Mouse (Mus musculus) cerebellum, adult 2 months (tissue): ENCODE data around the gene Erc2. TPM values are rescaled to one million over a fixed set of nuclear protein-coding genes. Genes with fewer than 3 reads are reported as not detected.
"Not testable (repeated sequence)": the region's sequence is repeated elsewhere in the genome, so short reads cannot be mapped to it uniquely, and the experiment has no call there.

ENCODE experiments used
- DNase-seq, 2 experiments: peaks; one replicate each; pipeline ENCODE4 v3.0.0; 2021
- H3K27ac ChIP-seq: fragments of 200-500 bp; 2 replicates; pipeline ENCODE4 v1.5.1; 2012; ENCODE audit warnings: low read length, control low read depth, inconsistent platforms; ENCODE audit not compliant: insufficient read depth
- H3K27me3 ChIP-seq: fragments of 200-500 bp; 2 replicates; pipeline ENCODE4 v1.6.1; 2012; ENCODE audit warnings: inconsistent platforms, mild to moderate bottlenecking, low read length, moderate library complexity; ENCODE audit not compliant: control insufficient read depth, insufficient read depth
- H3K4me1 ChIP-seq: fragments of 200-500 bp; 2 replicates; pipeline ENCODE4 v1.6.1; 2011; ENCODE audit warnings: low read length; ENCODE audit not compliant: control insufficient read depth, insufficient read depth
- H3K4me3 ChIP-seq: fragments of 200-500 bp; replicated peaks from 2 replicates; pipeline ENCODE3; 2011; ENCODE audit warnings: mild to moderate bottlenecking, low read depth, low read length, control low read depth; ENCODE audit not compliant: insufficient read depth
- CTCF ChIP-seq: fragments of 200-500 bp; IDR thresholded peaks from 2 replicates; pipeline ENCODE4 v1.5.1; 2011; ENCODE audit warnings: low read depth, mild to moderate bottlenecking, control low read depth, low read length, moderate library complexity, borderline replicate concordance; ENCODE audit not compliant: insufficient read depth
- POLR2A ChIP-seq: fragments of 200-500 bp; IDR thresholded peaks from 2 replicates; pipeline ENCODE4 v1.6.1; 2011; ENCODE audit warnings: low read length, control low read depth, borderline replicate concordance; ENCODE audit not compliant: insufficient read depth
- WGBS: fragments of 180-500 bp; shearing (Covaris S2); methylation state at CpG from one replicate; pipeline ENCODE4 v1.1.7; 2018; 5-methylcytosine and 5-hydroxymethylcytosine counted together
- polyA plus RNA-seq: library from polyadenylated mRNA; depleted of rRNA; stranded (reverse); fragments of >200 nt; gene quantifications from 2 replicates; pipeline ENCODE4 v1.2.3, GENCODE M21; 2012

Erc2 gene
- polyA plus RNA-seq, 1 experiment = 15.1 TPM

DNA sequence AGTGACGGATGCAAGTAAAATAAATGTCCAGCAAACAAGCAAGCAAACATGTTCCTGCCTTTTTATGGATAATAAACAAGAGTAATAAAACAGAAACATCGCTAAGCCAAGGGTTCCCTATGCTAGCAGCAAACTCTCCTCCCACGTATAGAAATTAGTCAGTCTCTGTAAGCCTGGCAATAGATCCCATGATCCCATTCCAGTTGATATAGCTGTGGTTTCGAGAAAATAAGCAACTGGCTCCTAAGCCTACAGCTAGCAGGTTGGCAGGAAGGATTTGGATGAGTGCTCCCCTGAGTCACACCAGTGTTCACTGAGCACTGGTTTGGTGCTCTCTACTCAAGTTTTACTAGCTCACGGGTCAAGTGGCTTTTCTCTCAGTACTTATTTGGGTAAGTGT, 259.7 kb downstream of the Erc2 start:
- 96% methylated on average over 5 of the region's 5 CpGs for WGBS
- no peaks in the 10 kb centered on the region for H3K4me1 ChIP-seq
- H3K27me3 ChIP-seq = no peaks in the 10 kb centered on the region
- DNase-seq = no peak
- no peak overlapping the region for H3K27ac ChIP-seq
- TF ChIP-seq POLR2A = no peak
- TF ChIP-seq CTCF = no peak
- no peak overlapping the region for H3K4me3 ChIP-seq

DNA sequence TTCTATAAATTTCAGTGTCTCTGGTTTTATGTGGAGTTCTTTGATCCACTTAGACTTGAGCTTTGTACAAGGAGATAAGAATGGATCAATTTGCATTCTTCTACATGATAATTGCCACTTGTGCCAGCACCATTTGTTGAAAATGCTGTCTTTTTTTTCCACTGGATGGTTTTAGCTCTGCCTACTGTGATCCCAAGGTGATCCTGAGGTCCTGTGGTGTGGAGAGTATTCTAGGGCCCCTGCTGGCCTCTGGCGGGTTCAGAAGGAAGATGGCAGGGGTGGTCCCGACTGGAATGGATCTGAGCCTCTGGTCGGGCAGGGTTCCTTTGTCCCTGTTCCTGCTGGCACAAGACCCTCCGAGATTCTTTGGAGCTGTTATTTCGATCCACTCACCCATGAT, 264.1 kb downstream of the Erc2 start:
- DNase-seq, H3K4me3 ChIP-seq, H3K4me1 ChIP-seq, H3K27ac ChIP-seq, H3K27me3 ChIP-seq: not testable (repeated sequence)
- 50% methylated on average over 5 of the region's 5 CpGs for WGBS

DNA sequence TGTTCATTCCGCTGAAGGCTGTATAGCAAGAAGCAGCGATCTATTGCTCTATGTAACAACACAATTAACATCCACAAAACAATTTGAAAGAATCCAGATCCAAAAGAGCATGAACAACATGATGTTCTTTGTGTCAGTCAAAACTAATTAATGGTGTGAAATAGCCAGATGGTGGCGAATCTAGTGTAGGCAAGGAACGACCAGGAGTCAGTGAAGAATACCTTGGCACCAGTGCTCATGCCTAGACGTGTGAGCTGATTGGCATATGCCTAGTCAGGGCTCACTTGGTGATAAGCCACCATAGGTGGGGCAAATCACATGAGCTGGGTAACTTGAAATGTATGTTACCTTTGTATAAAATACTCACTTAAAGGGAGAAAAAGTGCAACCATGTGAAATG, 265.3 kb downstream of the Erc2 start:
- H3K27me3 ChIP-seq = no peaks in the 10 kb centered on the region
- DNase-seq = peak in 1 of 2 experiments; percentile 22
- no peaks in the 10 kb centered on the region for H3K4me1 ChIP-seq
- TF ChIP-seq CTCF = no peak
- TF ChIP-seq POLR2A = no peak
- H3K4me3 ChIP-seq = no peak overlapping the region
- WGBS = 43% methylated on average over 5 of the region's 5 CpGs
- H3K27ac ChIP-seq = no peak overlapping the region

DNA sequence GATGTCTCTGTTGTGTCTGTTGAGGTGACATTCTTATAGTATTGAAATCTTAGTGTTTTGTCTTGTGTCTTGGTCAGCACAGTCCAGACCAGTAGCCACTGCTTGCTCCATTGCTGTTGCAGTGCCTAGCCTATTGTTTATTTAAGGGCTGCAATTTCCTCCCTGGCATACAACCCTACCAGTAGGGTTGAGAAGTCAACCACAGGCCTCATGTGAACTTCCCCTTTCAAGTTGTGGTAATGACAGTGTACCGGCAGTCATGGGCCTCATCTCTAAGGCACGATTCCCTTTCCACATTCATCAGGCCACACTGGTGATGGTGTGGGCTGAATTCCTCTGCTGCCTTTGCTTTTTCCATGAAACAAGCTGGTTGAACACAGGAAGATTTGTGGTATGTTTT, 267.4 kb downstream of the Erc2 start:
- no peak for DNase-seq
- TF ChIP-seq POLR2A (no peak), CTCF (no peak)
- WGBS = 99% methylated on average over 2 of the region's 2 CpGs
- Histone ChIP-seq H3K4me1 (no peaks in the 10 kb centered on the region), H3K27me3 (no peaks in the 10 kb centered on the region), H3K4me3 (no peak overlapping the region), H3K27ac (no peak overlapping the region)

DNA sequence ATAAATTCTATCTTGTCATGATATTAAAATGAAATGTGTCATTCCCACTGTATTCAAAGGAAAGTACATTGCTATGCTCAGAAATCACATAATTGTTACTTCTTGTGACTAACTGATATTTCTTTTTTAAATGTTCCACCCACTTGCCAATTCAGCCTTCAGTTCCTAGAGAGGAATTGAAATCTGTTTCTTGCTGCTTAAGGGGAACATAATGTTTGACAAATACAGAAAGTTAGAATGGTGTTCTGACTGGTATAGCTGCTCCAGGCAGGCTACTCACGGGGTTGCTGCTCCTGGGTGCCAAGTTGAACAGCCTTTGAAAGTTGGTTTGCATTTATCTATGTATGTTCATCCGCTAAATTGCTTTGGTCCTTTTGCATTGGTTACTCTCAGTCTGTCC, 270.2 kb downstream of the Erc2 start:
- DNase-seq = no peak
- Histone ChIP-seq H3K27ac (no peak overlapping the region), H3K4me3 (no peak overlapping the region), H3K27me3 (no peaks in the 10 kb centered on the region), H3K4me1 (no peaks in the 10 kb centered on the region)
- WGBS = 94% methylated on average over 2 of the region's 2 CpGs
- no peak for TF ChIP-seq POLR2A
- no peak for TF ChIP-seq CTCF

DNA sequence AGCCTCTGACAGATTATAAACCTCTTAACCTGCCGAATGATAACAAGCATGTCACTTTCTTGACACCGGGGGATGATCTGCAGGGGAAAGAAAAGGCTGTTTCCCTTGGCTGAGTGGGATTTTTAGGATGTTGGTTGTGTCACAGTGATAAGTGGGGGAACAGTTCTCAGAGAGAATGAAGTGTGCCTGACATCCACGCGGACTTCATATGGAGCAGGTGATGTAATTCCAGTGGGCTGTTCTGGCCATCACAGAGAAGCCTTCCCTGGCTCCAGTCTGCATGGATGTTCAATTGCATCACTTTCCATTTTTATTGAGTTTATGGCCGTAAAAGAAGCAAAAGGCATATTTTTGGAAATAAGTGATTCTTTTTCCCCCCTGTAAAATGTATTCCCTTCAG, 279.5 kb downstream of the Erc2 start:
- DNase-seq = no peak
- H3K27me3 ChIP-seq = no peaks in the 10 kb centered on the region
- TF ChIP-seq CTCF = no peak
- no peak for TF ChIP-seq POLR2A
- WGBS = 88% methylated on average over 5 of the region's 5 CpGs
- no peaks in the 10 kb centered on the region for H3K4me1 ChIP-seq
- no peak overlapping the region for H3K4me3 ChIP-seq
- H3K27ac ChIP-seq = no peak overlapping the region

DNA sequence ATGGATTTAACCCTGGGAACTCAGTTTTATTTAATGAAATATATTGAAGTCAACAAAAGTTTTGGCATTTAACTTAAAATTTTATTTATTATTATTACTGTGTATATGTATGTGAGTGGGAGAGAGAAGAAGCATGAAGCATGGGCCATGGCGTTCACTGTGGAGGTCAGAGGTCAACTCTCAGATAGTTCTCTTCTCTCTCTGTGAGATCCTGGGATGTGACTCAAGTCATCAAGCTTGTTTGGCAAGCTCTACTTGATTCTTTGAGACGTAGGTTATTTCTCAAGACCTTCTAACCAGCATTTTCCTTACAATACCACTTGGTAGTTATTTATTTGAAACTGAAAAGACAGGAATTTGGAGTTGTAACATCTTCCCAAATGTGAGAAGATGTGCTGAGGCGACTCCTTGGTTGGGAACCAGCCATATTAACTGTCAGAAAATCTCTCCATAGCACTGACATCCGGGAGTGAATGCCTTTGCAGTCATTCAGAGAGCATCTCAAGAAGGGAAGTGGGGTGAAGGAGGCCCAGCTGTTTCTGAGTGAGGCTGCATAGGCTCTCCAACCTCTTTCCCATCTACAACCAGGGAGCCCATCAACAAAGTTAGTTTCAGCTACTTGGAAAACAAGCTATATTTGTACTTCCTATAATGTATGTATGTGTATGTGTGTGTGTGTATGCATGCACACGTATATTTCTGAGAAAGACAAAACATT, 299.6 kb downstream of the Erc2 start:
- Histone ChIP-seq H3K27me3 (no peaks in the 10 kb centered on the region), H3K4me3 (no peak overlapping the region), H3K4me1 (no peaks in the 10 kb centered on the region), H3K27ac (no peak overlapping the region)
- DNase-seq = no peak
- 85% methylated on average over 5 of the region's 5 CpGs for WGBS
- TF ChIP-seq CTCF = no peak
- no peak for TF ChIP-seq POLR2A

DNA sequence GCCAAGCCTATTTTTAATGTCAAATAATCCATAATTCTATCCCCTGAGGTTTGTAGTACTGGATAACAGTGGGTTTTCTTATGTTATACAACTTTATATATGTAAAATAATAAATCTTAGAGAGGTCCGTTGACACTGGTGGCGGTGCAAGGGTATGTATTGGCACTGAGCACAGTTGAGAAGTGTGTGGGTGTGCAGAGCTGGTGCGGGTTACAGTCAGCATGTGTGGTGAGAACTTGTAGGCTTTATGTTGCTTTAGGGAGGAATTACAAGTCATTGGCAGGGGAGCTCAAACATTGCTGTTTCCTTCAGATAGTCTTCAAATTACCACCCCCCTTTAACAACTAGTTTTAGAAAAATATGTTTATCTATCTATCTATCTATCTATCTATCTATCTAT, 305.1 kb downstream of the Erc2 start:
- 95% methylated on average over 3 of the region's 3 CpGs for WGBS
- H3K4me1 ChIP-seq = no peaks in the 10 kb centered on the region
- DNase-seq = no peak
- no peak overlapping the region for H3K27ac ChIP-seq
- H3K4me3 ChIP-seq = no peak overlapping the region
- no peak for TF ChIP-seq CTCF
- TF ChIP-seq POLR2A = no peak
- H3K27me3 ChIP-seq = no peaks in the 10 kb centered on the region
